8 mouse cellular contexts compared by ENCODE assay signal in the genomic region with DNA sequence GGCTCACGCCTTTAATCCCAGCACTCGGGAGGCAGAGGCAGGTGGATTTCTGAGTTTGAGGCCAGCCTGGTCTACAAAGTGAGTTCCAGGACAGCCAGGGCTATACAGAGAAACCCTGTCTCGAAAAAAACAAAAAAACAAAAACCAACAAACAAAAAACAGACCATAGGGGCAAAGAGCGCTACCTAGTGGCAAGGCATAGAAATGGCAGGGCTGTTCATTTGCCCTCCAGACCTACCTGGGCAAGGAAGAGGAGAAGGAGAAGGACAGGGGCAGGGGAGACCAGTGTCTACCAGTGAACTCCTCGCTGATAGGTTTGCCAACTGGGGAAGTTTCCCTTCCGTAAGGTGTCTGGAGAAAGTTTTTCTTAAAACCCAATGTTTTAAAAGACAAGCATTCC.
DNase-seq lines count a peak whose midpoint lies in the region; ATAC-seq and TF ChIP-seq lines count a peak whose summit lies in the region.
"Not testable (repeated sequence)": the region's sequence is repeated elsewhere in the genome, so short reads cannot be mapped to it uniquely, and the experiment has no call there.

No protein-coding gene starts in this region.

- H3K27ac ChIP-seq in bone marrow, adult 2 months (ENCODE audit: control insufficient read depth, insufficient read depth, low read depth, low read length, poor library complexity); cortical plate, adult 2 months (ENCODE audit: insufficient read depth, low read length); heart, postnatal 0 days (ENCODE audit: low read depth); layer of hippocampus, adult 2 months; small intestine, adult 2 months (ENCODE audit: insufficient read depth, low read depth, low read length): not testable (repeated sequence)

- 65% methylated on average over 6 of the region's 6 CpGs for WGBS in bone marrow, adult 2 months
- WGBS in heart, postnatal 0 days: 82% methylated on average over 6 of the region's 6 CpGs
- WGBS in lung, adult 2 months: 84% methylated on average over 6 of the region's 6 CpGs
- WGBS in small intestine, adult 2 months: 86% methylated on average over 6 of the region's 6 CpGs

- not testable (repeated sequence) for TF ChIP-seq EP300 in heart, postnatal 0 days (IDR thresholded peaks at IDR 0.05; ENCODE audit: low read depth)

- TF ChIP-seq CTCF in G1E (IDR thresholded peaks at IDR 0.05; ENCODE audit: low read depth, low read length): peak; percentile 34
- TF ChIP-seq CTCF in bone marrow, adult 2 months (IDR thresholded peaks at IDR 0.05; ENCODE audit: control insufficient read depth, insufficient read depth, low read length): peak; percentile 39; the same call in 1 of the 2 replicates
- TF ChIP-seq CTCF in cortical plate, adult 2 months (IDR thresholded peaks at IDR 0.05; ENCODE audit: extremely low read depth, insufficient read depth, low read length): 0 out of 2 replicates have a peak, but pooled peaks have one; percentile 24
- peak; percentile 40 for TF ChIP-seq CTCF in heart, postnatal 0 days (IDR thresholded peaks at IDR 0.05; ENCODE audit: low read depth)
- TF ChIP-seq CTCF in layer of hippocampus, adult 2 months (conservative IDR thresholded peaks at IDR 0.05): peak; percentile 63
- TF ChIP-seq CTCF in lung, adult 2 months (IDR thresholded peaks at IDR 0.05; ENCODE audit: insufficient read depth, low read length): peak; percentile 25; the same call in 1 of the 2 replicates
- peak; percentile 39; the same call in 1 of the 2 replicates for TF ChIP-seq CTCF in small intestine, adult 2 months (IDR thresholded peaks at IDR 0.05; ENCODE audit: extremely low read depth, insufficient read length, insufficient replicate concordance, low read depth, low read length)

- peak; percentile 16 for DNase-seq in A20 (ENCODE audit: low read depth, low spot score)
- DNase-seq in G1E (ENCODE audit: low spot score); heart, postnatal 0 days (ENCODE audit: low spot score); layer of hippocampus, adult 2 months (ENCODE audit: low spot score in 2 of 2); lung, adult 2 months: not testable (repeated sequence)

- H3K9me3 ChIP-seq in G1E (replicated peaks); heart, postnatal 0 days (replicated peaks; ENCODE audit: control insufficient read depth, low read length): not testable (repeated sequence)

- not testable (repeated sequence) for H3K4me3 ChIP-seq in G1E (ENCODE audit: low read depth, low read length); bone marrow, adult 2 months (replicated peaks; ENCODE audit: control insufficient read depth, low read depth, low read length); cortical plate, adult 2 months (ENCODE audit: insufficient read depth, low read length); heart, postnatal 0 days (ENCODE audit: low read depth, low read length); layer of hippocampus, adult 2 months; lung, adult 2 months (replicated peaks; ENCODE audit: extremely low read depth, low read depth, low read length); small intestine, adult 2 months (ENCODE audit: low read depth, low read length)

- not testable (repeated sequence) for ATAC-seq in G1E (ENCODE audit: extremely low read depth, insufficient number of reproducible peaks, low FRiP score, poor library complexity, severe bottlenecking); heart, postnatal 0 days (ENCODE audit: insufficient read depth, low read depth)

- not testable (repeated sequence) for H3K4me1 ChIP-seq in G1E (ENCODE audit: insufficient read depth, low read depth, low read length); bone marrow, adult 2 months (ENCODE audit: control insufficient read depth, insufficient read depth, low read length); cortical plate, adult 2 months (ENCODE audit: control insufficient read depth, insufficient read depth, low read length); heart, postnatal 0 days (ENCODE audit: control insufficient read depth, insufficient read depth); lung, adult 2 months (ENCODE audit: control insufficient read depth, insufficient read depth, low read length); small intestine, adult 2 months (ENCODE audit: control insufficient read depth, insufficient read depth, insufficient read length, low read length)

- not testable (repeated sequence) for H3K36me3 ChIP-seq in G1E (replicated peaks); heart, postnatal 0 days (replicated peaks; ENCODE audit: control insufficient read depth, insufficient read depth, low read length); small intestine, adult 2 months (ENCODE audit: control insufficient read depth, insufficient read depth, low read length)

- H3K27me3 ChIP-seq in G1E (ENCODE audit: insufficient read depth, low read length); heart, postnatal 0 days (ENCODE audit: control insufficient read depth, insufficient read depth, low read length); small intestine, adult 2 months (ENCODE audit: control insufficient read depth, insufficient read depth, low read length): not testable (repeated sequence)

- not testable (repeated sequence) for H3K9ac ChIP-seq in heart, postnatal 0 days (replicated peaks; ENCODE audit: low read depth, low read length)

- TF ChIP-seq POLR2A in bone marrow, adult 2 months (IDR thresholded peaks at IDR 0.05; ENCODE audit: borderline replicate concordance, control insufficient read depth, low read depth, low read length); cortical plate, adult 2 months (IDR thresholded peaks at IDR 0.05; ENCODE audit: extremely low read depth, insufficient read depth, low read length); lung, adult 2 months (IDR thresholded peaks at IDR 0.05; ENCODE audit: borderline replicate concordance, extremely low read depth, low read depth, low read length); small intestine, adult 2 months (IDR thresholded peaks at IDR 0.05; ENCODE audit: low read depth, low read length): not testable (repeated sequence)

- not testable (repeated sequence) for H3K4me2 ChIP-seq in heart, postnatal 0 days (ENCODE audit: low read depth, low read length)
